Mouse (Mus musculus) heart, adult 2 months (tissue): ENCODE results near the gene Prpf38b.

ENCODE experiments used
- CTCF ChIP-seq: fragments of 200-600 bp; IDR thresholded peaks from 2 replicates; pipeline ENCODE4 v1.8.1; 2022; ENCODE audit warnings: antibody characterized with exemption, mild to moderate bottlenecking, moderate library complexity
- EP300 ChIP-seq: fragments of 200-500 bp; IDR thresholded peaks from 2 replicates; pipeline ENCODE4 v1.6.1; 2011; ENCODE audit warnings: low read depth, low read length, control low read depth; ENCODE audit not compliant: insufficient read depth
- POLR2A ChIP-seq: fragments of 200-500 bp; IDR thresholded peaks from 2 replicates; pipeline ENCODE4 v1.6.1; 2011; ENCODE audit warnings: mild to moderate bottlenecking, low read depth, low read length, control low read depth; ENCODE audit not compliant: insufficient read depth

DNA sequence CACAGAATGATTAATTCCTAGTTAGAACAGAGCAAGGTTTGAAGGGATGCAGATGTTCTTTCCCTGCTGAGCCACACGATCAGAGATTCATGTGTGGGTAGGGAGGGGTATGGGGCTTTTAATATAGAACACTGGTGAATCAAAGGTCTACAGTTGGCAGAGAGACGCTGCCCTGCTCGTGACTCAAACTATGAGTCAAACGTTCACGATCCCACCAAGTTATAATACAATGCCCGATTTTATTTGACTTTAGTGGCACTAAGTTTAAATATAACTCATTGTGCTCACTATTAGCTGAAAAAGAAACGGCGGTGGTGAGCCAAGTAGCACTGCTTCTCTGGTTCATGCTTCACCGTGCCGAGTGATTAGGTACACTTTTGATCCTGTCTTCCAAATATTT is 48.4 kb downstream of the Prpf38b start:
- TF ChIP-seq POLR2A (no peak), CTCF (no peak), EP300 (no peak)
